Mouse (Mus musculus): Measurements from ENCODE around the gene Hist4h4.

Hist4h4 gene

DNA sequence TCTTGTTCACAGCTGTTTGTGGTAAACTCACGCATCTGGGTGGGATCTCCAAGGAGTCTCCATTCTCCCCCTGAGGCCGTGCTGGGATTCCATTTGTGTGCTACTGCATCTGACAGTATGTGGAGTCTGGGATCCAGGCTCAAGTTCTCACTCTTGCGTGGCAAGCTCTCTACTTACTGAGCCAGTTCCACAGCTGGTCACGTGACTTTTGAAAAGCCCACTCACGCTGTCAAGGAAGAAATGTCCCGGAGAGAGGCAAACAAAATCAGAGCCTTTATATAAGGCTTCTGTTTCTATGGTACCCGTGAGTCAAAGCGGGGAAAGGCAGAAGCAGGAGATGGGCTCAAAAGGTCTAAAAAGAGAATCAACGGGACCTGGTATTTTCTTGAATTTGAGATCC, 21.5 kb downstream of the Hist4h4 start:
- peak in 1 of 2 experiments; percentile 32 for DNase-seq (ENCODE audit: low spot score in 2 of 2)

DNA sequence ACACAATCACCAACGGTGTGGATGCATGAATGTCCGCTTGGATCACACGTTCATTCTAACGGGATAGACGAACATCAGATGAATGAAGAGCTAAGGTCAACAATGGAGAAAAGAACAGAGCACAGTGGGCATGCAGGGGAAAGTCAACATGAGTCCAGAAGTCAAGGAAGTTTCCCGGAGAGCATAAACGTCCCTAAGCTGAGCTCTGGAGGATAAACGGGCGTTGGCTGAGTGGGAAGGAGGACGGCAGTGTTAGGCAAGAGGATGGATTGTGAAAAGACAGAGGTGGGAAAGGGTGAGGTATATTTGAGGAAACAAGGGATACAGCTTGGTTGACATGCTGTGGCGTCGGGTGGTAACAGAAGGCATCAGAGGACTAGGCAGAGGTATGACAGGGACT, 22.1 kb downstream of the Hist4h4 start:
- no peak for DNase-seq (ENCODE audit: low spot score in 2 of 2)

DNA sequence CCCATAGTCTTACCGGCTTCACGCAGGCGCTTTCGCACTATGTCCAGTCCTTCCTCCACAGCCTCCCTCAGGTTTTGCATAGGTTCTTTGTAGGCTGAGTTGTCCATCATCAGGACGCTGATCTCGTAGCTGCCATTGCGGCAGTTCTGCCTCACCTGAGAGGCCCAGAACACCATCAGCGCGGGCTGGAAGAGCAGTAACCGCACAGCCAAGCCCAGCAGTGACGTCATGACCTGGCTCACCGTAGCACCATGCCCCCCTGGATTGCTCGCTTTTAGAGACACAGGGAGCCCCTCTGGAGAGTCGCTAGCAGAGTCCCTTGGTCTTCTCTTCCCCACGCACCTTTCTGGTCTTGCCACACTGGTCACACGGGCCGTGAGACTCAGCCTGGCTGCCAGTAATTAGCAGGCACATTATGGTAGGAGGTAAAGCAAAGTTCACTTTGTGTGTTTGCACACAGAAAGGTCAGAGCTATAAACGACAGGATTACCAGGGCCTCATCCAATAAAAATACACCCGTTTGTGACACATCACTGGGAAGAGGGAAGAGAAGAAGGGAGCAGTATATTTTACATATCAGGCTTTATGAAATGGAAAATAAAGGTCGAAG, 22.7 kb downstream of the Hist4h4 start, which contains the start of gene Gucy2c:
Gucy2c (minus strand) TSS at position 389 of the 610 bp plus-strand sequence.
- DNase-seq (ENCODE audit: low spot score in 2 of 2): no peak

DNA sequence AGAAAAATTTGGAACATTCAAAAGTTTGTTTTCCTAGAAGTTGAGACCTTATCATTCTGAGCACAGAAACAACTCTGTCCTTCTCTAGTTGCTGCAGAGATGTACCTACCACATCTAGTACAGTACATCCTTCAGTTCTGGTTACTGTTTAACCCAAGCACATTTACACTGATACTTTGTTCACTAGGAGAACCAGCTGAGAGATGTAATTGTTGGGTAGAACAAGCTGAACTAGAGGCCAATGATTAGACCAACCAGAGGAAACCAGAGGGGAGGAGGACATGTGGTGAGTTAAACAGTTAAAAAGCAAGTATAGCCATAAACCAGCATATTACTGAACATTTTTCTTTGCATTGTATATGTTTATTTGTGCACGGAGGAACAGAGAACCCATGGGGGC, 27.8 kb downstream of the Hist4h4 start:
- DNase-seq (ENCODE audit: low spot score in 2 of 2): no peak

DNA sequence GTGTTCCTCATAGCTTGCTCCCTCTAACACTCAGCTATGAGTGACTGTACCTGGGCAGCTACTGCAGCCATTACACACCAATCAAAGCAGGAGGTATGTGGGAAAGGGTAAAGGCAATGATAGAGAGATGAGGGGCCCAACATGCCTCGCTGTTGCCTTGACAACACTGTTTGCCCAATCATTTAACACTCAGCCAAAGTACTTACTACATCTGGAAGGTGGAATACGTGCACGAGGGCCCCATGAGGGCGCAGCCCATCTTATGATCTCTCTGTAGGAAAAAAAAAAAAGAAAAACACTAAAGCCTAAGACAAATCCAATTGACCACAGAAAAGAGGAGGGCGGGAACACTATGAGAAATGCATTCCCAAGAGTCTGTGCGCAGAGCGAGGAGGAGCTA, 34.4 kb downstream of the Hist4h4 start:
- no peak for DNase-seq (ENCODE audit: low spot score in 2 of 2)

DNA sequence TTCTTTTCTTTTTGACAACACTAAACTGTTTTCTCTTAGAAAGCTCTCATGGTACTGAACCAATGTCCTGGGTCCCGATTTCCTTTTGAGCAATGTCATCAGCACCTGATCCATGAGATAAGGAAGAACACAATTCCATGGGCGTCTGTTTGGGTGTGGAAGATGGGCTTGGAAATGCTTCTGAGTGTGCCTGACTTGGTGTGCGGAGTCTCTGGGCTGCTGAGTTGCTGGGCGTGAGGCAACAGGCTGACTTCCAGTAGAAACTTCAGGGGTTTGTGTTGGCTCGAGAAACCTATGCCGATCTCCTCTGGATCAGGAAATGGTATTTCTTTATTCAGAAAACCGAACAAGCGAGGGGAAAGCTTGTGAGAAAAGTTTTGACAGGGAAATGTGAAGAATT, 35.1 kb downstream of the Hist4h4 start:
- no peak for DNase-seq (ENCODE audit: low spot score in 2 of 2)

DNA sequence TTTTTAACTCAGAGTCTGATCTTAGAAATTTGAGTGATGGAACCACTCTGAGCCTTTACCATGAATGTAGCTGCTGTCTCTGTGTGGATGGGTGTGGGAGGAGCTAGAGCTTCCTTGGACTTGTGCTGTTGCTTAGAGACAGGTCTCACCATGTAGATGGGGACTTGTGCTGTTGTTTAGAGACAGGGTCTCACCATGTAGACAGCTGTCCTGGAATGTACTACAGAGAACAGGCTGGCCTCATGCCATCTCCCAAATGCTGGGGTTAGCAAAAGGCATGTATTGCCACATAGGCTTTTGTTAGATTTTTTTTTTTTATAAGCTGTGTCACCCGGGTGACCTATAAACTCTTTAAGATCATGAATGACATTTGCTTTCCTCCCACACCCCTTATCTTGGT, 40.3 kb downstream of the Hist4h4 start:
- DNase-seq (ENCODE audit: low spot score in 2 of 2): no peak
